Mouse (Mus musculus): Measurements from ENCODE around the gene Axin1.
A peak's percentile ranks its signal among the peaks of the same experiment; 100 is the strongest.
"Not testable (repeated sequence)": the region's sequence is repeated elsewhere in the genome, so short reads cannot be mapped to it uniquely, and the experiment has no call there.

Axin1 gene

GRCm38 (mm10) chr17:26119766-26120710 is 18.4 kb upstream of the Axin1 start:
- DNase-seq (ENCODE audit: low spot score in 2 of 2): peak in 1 of 2 experiments; percentile 63

- DNase-seq (ENCODE audit: low spot score in 2 of 2): no peak
Observed at GRCm38 (mm10) chr17:26122431-26123140, 15.9 kb upstream of the Axin1 start.

DNA sequence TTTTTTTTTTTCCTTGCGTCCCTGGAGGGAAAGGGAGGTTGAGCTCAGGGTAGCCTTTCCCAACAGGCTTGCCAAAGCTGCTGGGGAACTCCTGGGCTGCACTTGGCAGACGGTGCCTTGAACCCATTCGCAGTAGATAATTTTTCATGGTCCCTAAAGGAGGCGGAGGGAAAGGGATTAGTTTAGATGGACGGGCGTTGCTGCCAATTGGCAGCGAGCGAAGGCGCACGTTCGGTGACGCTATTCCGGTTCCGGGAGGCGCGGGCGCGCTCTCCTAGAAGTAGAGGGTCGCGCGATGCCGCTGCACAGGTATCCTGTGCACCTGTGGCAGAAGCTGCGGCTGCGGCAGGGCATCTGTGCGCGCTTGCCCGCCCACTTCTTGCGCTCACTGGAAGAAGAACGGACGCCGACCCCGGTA is 15.2 kb upstream of the Axin1 start, which contains the start of gene Mrpl28:
Mrpl28 (plus strand) TSS at position 234 of the 418 bp plus-strand sequence.
- DNase-seq (ENCODE audit: low spot score in 2 of 2): peak; percentile 97 to 98

- no peak for DNase-seq (ENCODE audit: low spot score in 2 of 2)
Observed at GRCm38 (mm10) chr17:26124560-26124959, 13.9 kb upstream of the Axin1 start.

- DNase-seq (ENCODE audit: low spot score in 2 of 2): no peak
Observed at GRCm38 (mm10) chr17:26125226-26125625, 13.3 kb upstream of the Axin1 start.

DNA sequence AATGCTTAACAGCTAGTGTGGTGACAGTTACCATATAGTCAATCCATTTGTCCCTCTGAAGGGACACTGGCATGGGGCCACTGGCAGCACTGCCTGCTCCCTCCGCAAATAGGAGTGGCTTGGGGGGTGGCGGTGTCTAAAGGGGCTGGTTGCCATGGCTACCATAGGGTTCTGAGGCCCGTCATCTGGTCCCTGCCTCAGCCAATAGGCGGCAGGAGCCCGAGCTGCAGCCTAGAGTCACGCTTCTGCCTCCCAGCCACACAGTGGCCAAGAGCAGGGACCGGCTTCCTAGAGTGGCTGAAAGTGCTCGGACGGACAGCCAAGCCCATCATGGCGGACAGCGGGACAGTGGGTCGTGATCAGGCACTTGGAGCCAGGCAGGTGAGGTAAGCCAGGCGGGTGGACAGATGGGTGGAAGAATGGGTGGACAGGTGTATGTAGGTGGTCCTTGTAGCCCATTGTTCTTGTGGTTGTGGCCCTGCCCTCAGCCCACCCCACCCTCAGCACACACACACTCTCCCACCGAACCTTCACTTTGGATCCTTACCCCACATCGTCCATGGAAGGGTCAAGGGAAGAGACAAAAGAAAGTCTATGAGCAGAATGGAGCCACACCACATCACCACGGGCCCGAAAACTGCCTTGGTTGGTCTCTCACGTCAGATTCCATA is 7.3 kb upstream of the Axin1 start:
- peak in 1 of 2 experiments; percentile 55 for DNase-seq (ENCODE audit: low spot score in 2 of 2)

DNA sequence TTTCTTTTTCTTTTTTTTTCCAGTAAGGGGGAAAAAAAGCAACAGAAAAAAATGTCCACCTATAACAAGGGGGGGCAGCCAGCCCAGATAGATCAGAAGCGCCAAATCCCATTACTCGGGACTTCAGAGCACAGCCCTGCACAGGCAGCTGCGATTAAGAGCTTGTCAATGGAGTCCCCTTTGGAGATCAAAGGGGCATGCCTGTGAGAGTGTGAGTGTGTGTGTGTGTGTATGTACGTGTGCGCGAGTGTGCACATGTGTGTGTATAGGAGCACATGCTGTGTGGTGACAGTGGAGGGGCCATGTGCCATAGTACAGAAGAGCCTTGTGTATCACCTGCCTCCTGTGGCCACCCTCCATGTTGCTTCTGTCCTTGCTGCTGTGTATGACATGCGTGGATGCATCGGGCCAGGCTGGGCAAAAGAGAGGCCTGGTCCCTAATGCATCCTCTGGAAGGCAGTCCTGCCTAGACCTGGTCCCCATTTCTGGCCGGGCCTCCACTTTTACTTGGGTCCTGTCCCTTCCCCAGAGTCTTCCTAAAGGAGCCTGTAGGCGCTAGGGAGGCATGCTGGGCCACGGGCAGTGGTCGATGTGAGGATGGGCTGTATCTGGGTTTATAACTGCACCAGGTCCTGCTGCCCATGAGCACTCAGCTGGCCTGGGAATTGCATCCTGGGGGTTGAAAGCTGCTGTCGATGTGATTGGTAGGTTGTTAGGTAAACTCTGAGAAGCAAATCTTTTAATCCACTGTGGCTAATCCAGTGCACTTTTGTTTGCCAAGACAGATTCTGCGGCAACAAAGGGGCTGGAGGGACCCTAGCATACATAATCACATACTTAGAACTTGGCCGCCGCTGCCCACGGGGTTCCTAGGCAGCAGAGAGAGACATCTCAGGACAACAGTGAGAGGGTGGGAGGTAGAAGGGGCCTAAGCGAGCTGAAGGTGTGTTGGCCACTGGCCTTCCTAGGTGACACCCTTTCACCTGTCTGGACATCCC is 6.3 kb upstream of the Axin1 start:
- peak in 1 of 2 experiments; percentile 25 for DNase-seq (ENCODE audit: low spot score in 2 of 2)

DNA sequence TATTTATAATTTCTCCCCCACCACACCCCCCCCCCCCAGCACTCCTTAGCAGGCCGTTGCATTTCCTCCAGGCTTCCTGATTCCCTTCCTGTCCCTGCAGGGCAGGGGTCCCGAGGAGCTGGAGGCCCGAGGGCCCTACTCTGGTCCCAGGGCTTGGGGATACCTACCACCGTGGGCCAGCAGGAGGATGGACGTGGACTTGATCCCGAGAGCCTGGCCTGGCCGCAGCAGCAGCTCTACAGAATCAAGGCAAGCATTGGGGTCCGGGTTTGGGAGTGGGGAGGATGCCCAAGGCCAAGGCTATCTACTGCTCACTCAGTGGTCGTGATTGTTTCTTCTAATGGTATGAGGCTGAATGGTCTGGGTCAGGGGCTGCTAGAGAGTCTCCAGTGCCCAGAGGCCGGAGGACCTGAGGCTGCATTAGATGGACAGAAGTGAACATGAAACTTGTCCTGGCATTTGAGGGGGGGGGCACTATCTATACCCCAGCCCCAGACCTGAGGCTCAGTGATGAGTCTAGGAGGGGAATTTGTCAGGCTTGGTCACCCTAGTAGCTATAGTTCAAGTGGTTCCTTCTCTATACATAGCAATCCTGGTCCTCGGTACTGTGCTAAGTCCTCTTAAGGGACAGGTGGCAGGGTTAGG is 1.3 kb upstream of the Axin1 start:
- no peak for DNase-seq (ENCODE audit: low spot score in 2 of 2)

DNA sequence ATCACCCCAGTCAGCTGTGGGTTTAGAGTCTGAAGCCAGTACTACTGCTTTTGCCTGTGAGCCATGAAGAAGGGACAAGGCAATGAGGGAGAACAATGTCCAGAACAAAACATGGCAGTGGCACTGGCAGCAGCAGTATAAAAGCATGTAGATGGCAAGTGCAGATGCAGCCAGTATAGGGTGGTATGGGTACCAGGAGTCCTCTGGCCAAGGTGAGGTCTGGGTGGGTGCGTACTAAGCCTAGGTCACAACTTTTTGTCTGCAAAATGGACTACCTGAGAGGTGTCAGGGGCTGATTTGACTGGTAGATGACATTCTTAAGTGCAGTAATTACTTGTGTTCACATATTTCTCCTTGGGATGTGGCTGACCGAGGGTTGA is 747 bp upstream of the Axin1 start:
- DNase-seq (ENCODE audit: low spot score in 2 of 2): no peak

DNA sequence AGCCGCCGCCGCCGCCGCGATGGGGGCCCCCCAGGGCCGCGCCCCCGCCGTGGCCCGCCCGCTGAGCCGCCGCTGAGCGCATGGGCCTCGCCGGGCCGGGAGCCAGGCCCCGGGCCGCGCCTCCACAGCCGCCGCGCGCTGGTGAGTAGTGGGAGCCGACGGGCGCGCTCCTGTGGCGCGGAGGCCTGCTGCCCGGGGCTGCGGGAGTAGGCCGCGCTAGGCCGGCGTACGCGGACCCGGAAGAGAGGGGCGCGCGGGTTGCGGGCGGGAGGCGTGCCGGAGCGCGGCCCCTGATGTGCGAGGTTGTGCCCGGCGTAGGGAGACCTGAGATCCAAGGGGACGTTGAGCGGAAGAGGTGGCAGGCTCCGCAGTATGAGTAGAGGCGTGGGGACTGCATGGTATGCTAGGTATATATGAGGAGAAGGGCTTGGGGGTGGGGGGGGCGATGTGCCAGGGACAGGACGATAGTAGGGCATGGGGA is 453 bp downstream of the Axin1 start:
- DNase-seq (ENCODE audit: low spot score in 2 of 2): peak in 1 of 2 experiments; percentile 65

DNA sequence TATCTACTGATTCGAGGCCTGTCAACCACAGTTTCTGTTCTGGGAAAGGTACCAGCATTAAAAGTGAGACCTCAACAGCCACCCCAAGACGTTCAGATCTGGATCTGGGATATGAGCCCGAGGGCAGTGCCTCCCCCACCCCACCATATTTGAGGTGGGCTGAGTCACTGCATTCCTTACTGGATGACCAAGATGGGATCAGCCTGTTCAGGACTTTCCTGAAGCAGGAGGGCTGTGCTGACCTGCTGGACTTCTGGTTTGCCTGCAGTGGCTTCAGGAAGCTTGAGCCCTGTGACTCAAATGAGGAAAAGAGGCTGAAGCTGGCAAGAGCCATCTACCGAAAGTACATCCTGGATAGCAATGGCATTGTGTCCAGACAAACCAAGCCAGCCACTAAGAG is 4.3 kb downstream of the Axin1 start:
- DNase-seq (ENCODE audit: low spot score in 2 of 2): no peak

- no peak for DNase-seq (ENCODE audit: low spot score in 2 of 2)
Observed at GRCm38 (mm10) chr17:26143386-26143785, 4.9 kb downstream of the Axin1 start.

DNA sequence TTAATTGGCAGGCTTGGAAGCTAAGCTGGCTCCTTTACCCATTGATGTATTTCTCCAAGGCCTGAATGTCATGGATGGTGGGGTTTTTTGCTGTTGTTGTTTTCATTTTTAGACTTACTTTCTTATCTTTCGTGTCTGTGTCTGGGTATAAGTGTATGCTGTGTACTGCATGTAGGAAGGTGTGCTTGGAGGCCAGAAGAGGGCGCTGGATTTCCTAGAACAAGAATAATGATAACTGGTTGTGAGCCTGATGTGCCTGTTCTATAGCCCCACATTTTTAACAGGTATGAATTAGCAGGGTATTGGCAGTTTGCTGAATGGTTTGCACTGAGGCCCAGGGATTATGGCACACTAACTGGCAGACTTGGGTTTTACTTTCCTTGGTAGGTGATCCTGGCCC is 10.6 kb downstream of the Axin1 start:
- DNase-seq (ENCODE audit: low spot score in 2 of 2): no peak

DNA sequence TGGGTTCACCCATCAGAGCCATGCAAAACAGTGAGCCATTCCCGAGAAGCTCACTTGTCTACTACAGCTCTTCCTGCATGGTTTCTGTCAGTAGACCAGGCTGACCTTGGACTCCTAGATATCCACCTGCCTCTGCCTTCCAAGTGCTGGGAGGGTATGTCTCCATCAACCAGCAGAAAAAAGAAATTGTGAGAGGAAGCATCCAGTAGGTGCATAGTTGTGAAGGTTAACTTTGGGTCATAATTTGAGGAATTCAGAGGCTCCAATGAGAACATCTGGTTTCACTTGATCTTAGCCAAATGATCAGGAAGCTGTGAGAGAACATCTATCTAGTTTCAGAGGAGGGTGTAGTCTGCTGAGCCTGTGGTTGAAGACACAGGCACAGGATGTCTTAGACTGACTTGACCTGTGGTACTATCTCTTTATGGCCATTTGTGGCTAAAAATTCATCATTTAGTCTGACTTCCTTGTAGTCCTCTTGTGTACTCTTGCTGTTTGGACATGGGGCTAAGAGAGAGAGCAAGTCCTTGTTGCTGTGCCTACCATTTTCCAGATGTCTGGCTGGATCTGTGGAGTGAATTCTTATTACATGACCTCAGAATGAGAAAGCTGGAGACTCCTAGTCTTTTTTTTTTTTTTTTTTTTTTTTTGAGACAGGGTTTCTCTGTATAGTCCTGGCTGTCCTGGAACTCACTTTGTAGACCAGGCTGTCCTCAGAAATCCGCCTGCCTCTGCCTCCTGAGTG is 13.6 kb downstream of the Axin1 start:
- DNase-seq (ENCODE audit: low spot score in 2 of 2): no peak

DNA sequence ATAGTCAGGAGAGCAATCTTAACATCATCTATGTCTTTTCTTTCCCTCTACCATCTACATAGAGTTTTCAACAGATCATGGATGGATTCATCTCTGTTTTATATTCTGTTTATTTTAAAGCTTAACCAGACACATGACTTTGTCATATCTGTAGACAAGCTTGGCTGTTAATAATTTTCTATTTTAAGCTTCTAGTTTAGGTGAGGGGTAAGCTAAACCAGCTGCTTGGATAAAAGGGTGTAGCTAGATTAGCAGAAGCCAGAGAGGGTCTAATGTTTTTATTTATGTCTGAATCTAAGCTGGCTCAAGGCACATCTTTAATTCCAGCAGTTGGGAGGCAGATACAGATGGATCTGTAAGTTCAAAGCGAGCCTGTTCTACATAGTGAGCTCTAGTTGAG is 24.2 kb downstream of the Axin1 start:
- DNase-seq (ENCODE audit: low spot score in 2 of 2): no peak

GRCm38 (mm10) chr17:26168039-26168438 is 29.6 kb downstream of the Axin1 start:
- DNase-seq (ENCODE audit: low spot score in 2 of 2): no peak

GRCm38 (mm10) chr17:26175248-26175647 is 36.8 kb downstream of the Axin1 start:
- not testable (repeated sequence) for DNase-seq (ENCODE audit: low spot score in 2 of 2)

GRCm38 (mm10) chr17:26178611-26179010 is 40.1 kb downstream of the Axin1 start:
- DNase-seq (ENCODE audit: low spot score in 2 of 2): no peak

GRCm38 (mm10) chr17:26181179-26181578 is 42.7 kb downstream of the Axin1 start:
- DNase-seq (ENCODE audit: low spot score in 2 of 2): no peak

- DNase-seq (ENCODE audit: low spot score in 2 of 2): no peak
Observed at GRCm38 (mm10) chr17:26187592-26187991, 49.1 kb downstream of the Axin1 start.
